ENCODE assay signal across 26 mouse cellular contexts in genomic region chr4:9218380-9218779, GRCm38 (mm10).
DNase-seq lines count a peak whose midpoint lies in the region; ATAC-seq and TF ChIP-seq lines count a peak whose summit lies in the region.
"Had no signal": no experiment of that assay in that cellular context is flagged by ENCODE, and none has a peak within 500 bp of the region (broad histone marks: within the 10 kb centered on the region; RNA-seq: fewer than 3 reads in every experiment).

No protein-coding gene starts in this region.

- H3K27ac ChIP-seq in midbrain, postnatal 0 days (ENCODE audit: low read depth, low read length), result no peak overlapping the region
- no peak overlapping the region for H3K27ac ChIP-seq in midbrain, embryonic 14.5 days (replicated peaks; ENCODE audit: low read depth, low read length)
- H3K27ac ChIP-seq: forebrain, embryonic 13.5 days; hindbrain, embryonic 13.5 days; liver, embryonic 14.5 days; neural tube, embryonic 12.5 days had no signal

- ATAC-seq in midbrain, postnatal 0 days (ENCODE audit: low FRiP score), result peak; percentile 27; the same call in 1 of the 2 replicates
- ATAC-seq in midbrain, embryonic 14.5 days (ENCODE audit: low FRiP score, low TSS enrichment), result no peak
- ATAC-seq: forebrain, embryonic 13.5 days; midbrain, embryonic 16.5 days had no signal

- no peaks in the 10 kb centered on the region for H3K4me1 ChIP-seq in midbrain, postnatal 0 days (ENCODE audit: insufficient read depth, low read length)
- no peaks in the 10 kb centered on the region for H3K4me1 ChIP-seq in midbrain, embryonic 14.5 days (ENCODE audit: control insufficient read depth, insufficient read depth, low read length)
- H3K4me1 ChIP-seq: forebrain, embryonic 13.5 days; hindbrain, embryonic 13.5 days; neural tube, embryonic 12.5 days had no signal

- no peak overlapping the region for H3K4me2 ChIP-seq in midbrain, postnatal 0 days (ENCODE audit: low read depth, low read length, poor library complexity, severe bottlenecking)
- H3K4me2 ChIP-seq in midbrain, embryonic 14.5 days (ENCODE audit: low read length), result no peak overlapping the region
- H3K4me2 ChIP-seq: forebrain, embryonic 13.5 days; heart, embryonic 11.5 days; hindbrain, embryonic 13.5 days; neural tube, embryonic 12.5 days had no signal

- no peaks in the 10 kb centered on the region for H3K9me3 ChIP-seq in midbrain, postnatal 0 days (ENCODE audit: low read length)
- H3K9me3 ChIP-seq in midbrain, embryonic 14.5 days (ENCODE audit: control insufficient read depth, low read length), result 0 out of 2 replicates have a peak, but pooled peaks cover 4% of the 10 kb centered on the region
- H3K9me3 ChIP-seq: forebrain, embryonic 13.5 days; hindbrain, embryonic 13.5 days; neural tube, embryonic 12.5 days had no signal

- no peaks in the 10 kb centered on the region for H3K27me3 ChIP-seq in midbrain, postnatal 0 days (ENCODE audit: insufficient read depth, low read length)
- no peaks in the 10 kb centered on the region for H3K27me3 ChIP-seq in midbrain, embryonic 14.5 days (ENCODE audit: control insufficient read depth, insufficient read depth, low read length)
- H3K27me3 ChIP-seq: forebrain, embryonic 13.5 days; hindbrain, embryonic 13.5 days; neural tube, embryonic 12.5 days had no signal

- no peak for TF ChIP-seq CTCF in midbrain, postnatal 0 days (IDR thresholded peaks at IDR 0.05)

- no peak overlapping the region for H3K9ac ChIP-seq in midbrain, postnatal 0 days (replicated peaks; ENCODE audit: low read length, poor library complexity, severe bottlenecking)
- no peak overlapping the region for H3K9ac ChIP-seq in midbrain, embryonic 14.5 days (replicated peaks; ENCODE audit: low read length)
- H3K9ac ChIP-seq: forebrain, embryonic 13.5 days; hindbrain, embryonic 13.5 days; liver, embryonic 14.5 days; neural tube, embryonic 12.5 days had no signal

- WGBS in midbrain, postnatal 0 days, result 92% methylated on average over 5 of the region's 5 CpGs
- 89% methylated on average over 5 of the region's 5 CpGs for WGBS in midbrain, embryonic 14.5 days

- H3K4me3 ChIP-seq in midbrain, postnatal 0 days (ENCODE audit: low read depth, low read length), result no peak overlapping the region
- H3K4me3 ChIP-seq in midbrain, embryonic 14.5 days (replicated peaks; ENCODE audit: low read depth, low read length), result no peak overlapping the region
- H3K4me3 ChIP-seq: forebrain, embryonic 13.5 days; hindbrain, embryonic 13.5 days; myocyte; neural tube, embryonic 12.5 days had no signal

- DNase-seq in midbrain, postnatal 0 days (ENCODE audit: low spot score), result peak; percentile 18
- DNase-seq in midbrain, embryonic 14.5 days, result no peak
- peak; percentile 23 for DNase-seq in cerebellum, adult 11-12 months
- DNase-seq in cerebellum, adult 9-11 months, result peak; percentile 42
- DNase-seq in lung, postnatal 4 days, result no peak
- no peak for DNase-seq in left cerebral cortex, postnatal 36 days (ENCODE audit: low spot score in 2 of 2)
- no peak for DNase-seq in right cerebral cortex, postnatal 10 days (ENCODE audit: low spot score in 2 of 2)
- DNase-seq: adrenal gland, postnatal 25 days; B cell, adult 2 months; gastrocnemius, postnatal 36 days; heart, adult 18-20 months; heart, postnatal 36 days; kidney, adult 2 months; kidney, postnatal 36 days; liver; lung, adult 2 months; lung, postnatal 10 days; right cerebral cortex, postnatal 14 days; thymus, postnatal 14 days had no signal

- no peaks in the 10 kb centered on the region for H3K36me3 ChIP-seq in midbrain, postnatal 0 days (ENCODE audit: insufficient read depth, low read length)
- no peaks in the 10 kb centered on the region for H3K36me3 ChIP-seq in midbrain, embryonic 14.5 days (ENCODE audit: control insufficient read depth, insufficient read depth, low read length)
- H3K36me3 ChIP-seq: hindbrain, embryonic 13.5 days; neural tube, embryonic 12.5 days had no signal

- intact Hi-C loops in left cerebral cortex, postnatal 36 days (cut with DNase I), result no loop called here

Comparison
In these comparisons a context has a peak if more than half of its experiments do, and no peak if none do; other contexts are left out.
1. DNase-seq: peak in midbrain, postnatal 0 days (single experiment), cerebellum, adult 11-12 months (single experiment) and cerebellum, adult 9-11 months (single experiment); none in midbrain, embryonic 14.5 days (single experiment), lung, postnatal 4 days (0 of 2), left cerebral cortex, postnatal 36 days (0 of 2) and right cerebral cortex, postnatal 10 days (0 of 2).